Mouse (Mus musculus) intestine, embryonic 14.5 days (tissue): ENCODE data around the gene Atp6v0a1. TPM values are rescaled to one million over a fixed set of nuclear protein-coding genes. Genes with fewer than 3 reads are reported as not detected.

ENCODE experiments used
- ATAC-seq: fragments of 200-750 bp; cut with Nextera tagmentation; replicated peaks from 2 replicates; pipeline ENCODE4 v1.8.0; 2017; ENCODE audit warnings: low read depth, moderate number of reproducible peaks, moderate TSS enrichment, moderate library complexity; ENCODE audit not compliant: low FRiP score, low TSS enrichment
- DNase-seq: peaks from one replicate; pipeline ENCODE4 v3.0.0-alpha.2; 2018; ENCODE audit warnings: low spot score
- H3K27ac ChIP-seq: fragments of 300-500 bp; sonication (generic); 2 replicates; pipeline ENCODE4 v1.5.1; 2014; ENCODE audit warnings: low read depth, mild to moderate bottlenecking, control low read depth
- H3K27me3 ChIP-seq: fragments of 300-500 bp; sonication (generic); replicated peaks from 2 replicates; pipeline ENCODE4 v1.6.1; 2014; ENCODE audit warnings: low read length, control low read depth; ENCODE audit not compliant: control insufficient read depth, insufficient read depth
- H3K36me3 ChIP-seq: fragments of 300-500 bp; sonication (generic); 2 replicates; pipeline ENCODE4 v1.6.1; 2014; ENCODE audit warnings: low read length, control low read depth; ENCODE audit not compliant: control insufficient read depth, insufficient read depth
- H3K4me1 ChIP-seq: fragments of 300-500 bp; sonication (generic); replicated peaks from 2 replicates; pipeline ENCODE4 v1.6.1; 2014; ENCODE audit warnings: low read length, control low read depth, mixed read lengths; ENCODE audit not compliant: control insufficient read depth, insufficient read depth
- H3K4me2 ChIP-seq: fragments of 300-500 bp; sonication (generic); 2 replicates; pipeline ENCODE4 v1.6.1; 2014; ENCODE audit warnings: low read length
- H3K4me3 ChIP-seq: fragments of 300-500 bp; sonication (generic); 2 replicates; pipeline ENCODE4 v1.5.1; 2014; ENCODE audit warnings: low read depth, low read length, control low read depth, mixed read lengths
- H3K9ac ChIP-seq: fragments of 300-500 bp; sonication (generic); 2 replicates; pipeline ENCODE4 v1.6.1; 2014; ENCODE audit warnings: mild to moderate bottlenecking, low read length
- H3K9me3 ChIP-seq: fragments of 300-500 bp; sonication (generic); 2 replicates; pipeline ENCODE4 v1.6.1; 2016; ENCODE audit warnings: low read length, control low read depth; ENCODE audit not compliant: control insufficient read depth
- WGBS: fragments of 180-500 bp; shearing (Covaris S2); extraction: QIAGEN DNeasy Blood & Tissue Kit; methylation state at CpG from one replicate; pipeline ENCODE4 v1.1.7; 2014; 5-methylcytosine and 5-hydroxymethylcytosine counted together
- polyA plus RNA-seq: library from polyadenylated mRNA; unstranded; fragments of >200 nt; fragmentation: Nextera tagmentation; extraction: Ambion mirVana; gene quantifications from 2 replicates; pipeline ENCODE4 v1.2.1, GENCODE M21; 2014

Atp6v0a1 gene
- polyA plus RNA-seq, 1 experiment from 2014 or later: 30.6 TPM

DNA sequence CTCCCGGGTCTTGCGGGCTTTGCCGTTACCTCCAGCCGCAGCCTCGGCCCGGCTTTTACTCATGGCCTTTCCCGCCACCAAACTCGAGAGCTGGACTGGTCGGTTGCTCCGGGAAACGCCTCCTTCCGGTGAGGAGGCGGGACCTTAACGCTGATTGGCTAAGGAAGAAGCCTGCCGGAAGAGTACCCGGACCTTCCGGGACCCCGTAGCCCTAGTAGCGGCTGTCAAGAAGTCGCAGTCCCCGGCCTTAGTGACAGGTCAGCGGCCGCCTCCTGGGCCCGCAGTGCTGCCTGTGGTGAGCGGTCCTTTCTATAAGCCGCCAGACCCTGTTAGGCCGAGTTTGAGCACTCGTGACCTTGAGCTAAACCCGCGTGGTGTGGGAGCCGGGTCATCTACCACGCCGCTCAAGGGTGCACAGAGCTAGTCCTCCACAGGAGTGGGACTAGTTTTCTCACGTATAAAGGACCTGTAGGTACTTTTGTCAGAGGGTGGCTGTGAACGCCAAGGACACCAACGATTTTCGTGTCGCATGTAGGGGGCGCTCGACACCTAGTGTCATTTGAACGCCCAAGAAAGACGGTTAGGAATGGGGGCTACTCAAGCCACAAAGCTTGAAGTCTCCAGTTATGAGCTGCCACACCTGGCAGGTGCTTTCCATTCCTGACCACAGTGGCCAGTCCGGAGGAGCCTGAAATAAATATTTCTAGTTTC is 86.2 kb downstream of the Atp6v0a1 start, which contains the start of gene Psmc3ip:
Gene Psmc3ip (minus strand): TSS at position 123 of the 711 bp plus-strand sequence.
- H3K27ac ChIP-seq: peak within 1 kb of the TSS; percentile 78
- H3K9me3 ChIP-seq: no peaks in the 10 kb centered on the region
- no peaks in the 10 kb centered on the region for H3K27me3 ChIP-seq
- peak; percentile 95 for DNase-seq
- peak; percentile 94 for ATAC-seq
- H3K4me3 ChIP-seq: peak within 1 kb of the TSS; percentile 98
- peaks cover 7% of the 10 kb centered on the region for H3K4me1 ChIP-seq
- H3K4me2 ChIP-seq: peak within 1 kb of the TSS; percentile 95
- under 1% methylated on average over 43 of the region's 43 CpGs for WGBS
- H3K9ac ChIP-seq: peak within 1 kb of the TSS; percentile 72
- peaks cover 73% of the 10 kb centered on the region for H3K36me3 ChIP-seq

- Histone ChIP-seq H3K9ac (no peak overlapping the region), H3K27ac (no peak overlapping the region), H3K4me2 (no peak overlapping the region), H3K4me3 (no peak overlapping the region), H3K36me3 (peaks cover 71% of the 10 kb centered on the region), H3K9me3 (no peaks in the 10 kb centered on the region), H3K4me1 (peaks cover 7% of the 10 kb centered on the region), H3K27me3 (no peaks in the 10 kb centered on the region)
- no peak for DNase-seq
- ATAC-seq: no peak
- WGBS: 92% methylated on average over 8 of the region's 8 CpGs
Measured at GRCm38 (mm10) chr11:101098231-101098630, 89.0 kb downstream of the Atp6v0a1 start.

- DNase-seq: no peak
- Histone ChIP-seq H3K4me2 (no peak overlapping the region), H3K27me3 (no peaks in the 10 kb centered on the region), H3K4me3 (no peak overlapping the region), H3K9ac (no peak overlapping the region), H3K4me1 (no peaks in the 10 kb centered on the region), H3K36me3 (peaks cover 74% of the 10 kb centered on the region), H3K9me3 (no peaks in the 10 kb centered on the region), H3K27ac (no peak overlapping the region)
- no peak for ATAC-seq
- 91% methylated on average over 5 of the region's 5 CpGs for WGBS
Measured at GRCm38 (mm10) chr11:101103011-101103410, 93.8 kb downstream of the Atp6v0a1 start.

DNA sequence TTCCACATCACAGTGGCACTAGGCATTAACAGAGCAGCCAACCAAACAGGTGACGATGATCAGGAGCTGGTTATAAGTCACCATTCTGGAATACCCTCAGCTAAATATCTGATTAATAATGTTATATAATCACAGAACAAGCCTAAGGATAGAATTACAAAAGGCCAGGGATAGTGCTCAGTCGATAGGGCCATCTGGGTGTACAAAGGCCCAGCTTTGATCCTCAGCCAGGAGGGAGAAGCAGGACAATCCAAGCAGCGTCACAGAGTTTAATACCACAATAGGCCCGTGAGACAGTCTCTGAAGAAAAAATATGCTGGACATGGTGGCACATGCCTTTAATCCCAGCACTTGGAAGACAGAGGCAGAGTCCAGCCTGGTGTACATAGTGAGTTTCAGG is 100.1 kb downstream of the Atp6v0a1 start:
- no peak overlapping the region for H3K4me3 ChIP-seq
- H3K9ac ChIP-seq: no peak overlapping the region
- DNase-seq: no peak
- 82% methylated on average over 4 of the region's 4 CpGs for WGBS
- H3K4me1 ChIP-seq: no peaks in the 10 kb centered on the region
- H3K27ac ChIP-seq: no peak overlapping the region
- H3K36me3 ChIP-seq: peaks cover 15% of the 10 kb centered on the region
- H3K4me2 ChIP-seq: no peak overlapping the region
- H3K27me3 ChIP-seq: no peaks in the 10 kb centered on the region
- no peaks in the 10 kb centered on the region for H3K9me3 ChIP-seq
- ATAC-seq: no peak

DNA sequence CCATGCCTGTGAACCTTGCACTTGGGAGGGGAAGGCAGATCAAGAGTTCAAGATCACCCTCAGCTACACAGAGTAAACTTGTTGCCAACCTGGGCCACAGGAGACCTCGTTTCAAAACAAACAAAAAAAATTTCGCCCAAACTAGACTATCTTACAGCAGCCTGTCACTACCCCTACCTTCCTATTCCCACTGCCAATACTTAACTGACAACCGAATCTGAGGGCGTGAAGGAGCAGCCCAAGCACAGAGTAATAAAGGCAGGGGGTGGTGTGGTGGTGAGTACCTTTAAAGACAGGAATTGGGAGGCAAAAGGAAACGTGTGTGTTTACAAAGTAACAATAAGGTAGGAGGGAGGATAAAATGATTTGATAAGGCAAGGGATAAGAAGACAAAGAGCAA is 101.5 kb downstream of the Atp6v0a1 start:
- ATAC-seq (no peak), DNase-seq (no peak)
- WGBS: 50% methylated on average over 5 of the region's 5 CpGs

GRCm38 (mm10) chr11:101111178-101111577 is 101.9 kb downstream of the Atp6v0a1 start:
- H3K4me3 ChIP-seq: no peak overlapping the region
- WGBS: 86% methylated on average over 4 of the region's 4 CpGs
- no peak for ATAC-seq

More for the DNA sequence above, 101.5 kb downstream of the Atp6v0a1 start:
- Histone ChIP-seq H3K36me3 (0 out of 2 replicates have a peak, but pooled peaks cover 3% of the 10 kb centered on the region), H3K9me3 (no peaks in the 10 kb centered on the region), H3K27ac (no peak overlapping the region), H3K4me1 (no peaks in the 10 kb centered on the region), H3K4me2 (no peak overlapping the region), H3K4me3 (no peak overlapping the region), H3K9ac (no peak overlapping the region), H3K27me3 (no peaks in the 10 kb centered on the region)

GRCm38 (mm10) chr11:101112186-101112585 is 102.9 kb downstream of the Atp6v0a1 start:
- H3K36me3 ChIP-seq: peaks cover 10% of the 10 kb centered on the region; the same call in 1 of the 2 replicates
- H3K9me3 ChIP-seq: no peaks in the 10 kb centered on the region
- H3K4me2 ChIP-seq: no peak overlapping the region
- no peak overlapping the region for H3K9ac ChIP-seq
- H3K4me1 ChIP-seq: no peaks in the 10 kb centered on the region
- no peak overlapping the region for H3K4me3 ChIP-seq
- DNase-seq (no peak), ATAC-seq (no peak)
- no peaks in the 10 kb centered on the region for H3K27me3 ChIP-seq
- H3K27ac ChIP-seq: no peak overlapping the region
- WGBS: 94% methylated on average over 3 of the region's 3 CpGs

More at GRCm38 (mm10) chr11:101111178-101111577, 101.9 kb downstream of the Atp6v0a1 start:
- Histone ChIP-seq H3K36me3 (0 out of 2 replicates have a peak, but pooled peaks cover 3% of the 10 kb centered on the region), H3K4me1 (no peaks in the 10 kb centered on the region), H3K9me3 (no peaks in the 10 kb centered on the region), H3K27me3 (no peaks in the 10 kb centered on the region), H3K4me2 (no peak overlapping the region), H3K27ac (no peak overlapping the region), H3K9ac (no peak overlapping the region)
- no peak for DNase-seq
